Mouse (Mus musculus) heart, postnatal 0 days (tissue): Measurements from ENCODE around the gene Cd4.

Experiments used
- CTCF ChIP-seq: IDR thresholded peaks from 2 replicates; pipeline ENCODE4 v1.5.1; 2016; ENCODE audit warnings: antibody characterized with exemption, control low read depth, low read depth
- EP300 ChIP-seq: IDR thresholded peaks from 2 replicates; pipeline ENCODE4 v1.6.1; 2016; ENCODE audit warnings: antibody characterized with exemption, low read depth

- TF ChIP-seq CTCF = no peak
- no peak for TF ChIP-seq EP300
Observed at GRCm38 (mm10) chr6:124863658-124864298, 24.2 kb downstream of the Cd4 start, which contains the start of gene Gpr162.
